Mouse (Mus musculus) cerebellum, adult 18-20 months (tissue): ENCODE measurements around the gene Vmn1r48.
"Not testable (repeated sequence)": the region's sequence is repeated elsewhere in the genome, so short reads cannot be mapped to it uniquely, and the experiment has no call there.

ENCODE experiments used
- DNase-seq, 2 experiments: peaks; one replicate each; pipeline ENCODE4 v3.0.0; 2021

Gene Vmn1r48

DNA sequence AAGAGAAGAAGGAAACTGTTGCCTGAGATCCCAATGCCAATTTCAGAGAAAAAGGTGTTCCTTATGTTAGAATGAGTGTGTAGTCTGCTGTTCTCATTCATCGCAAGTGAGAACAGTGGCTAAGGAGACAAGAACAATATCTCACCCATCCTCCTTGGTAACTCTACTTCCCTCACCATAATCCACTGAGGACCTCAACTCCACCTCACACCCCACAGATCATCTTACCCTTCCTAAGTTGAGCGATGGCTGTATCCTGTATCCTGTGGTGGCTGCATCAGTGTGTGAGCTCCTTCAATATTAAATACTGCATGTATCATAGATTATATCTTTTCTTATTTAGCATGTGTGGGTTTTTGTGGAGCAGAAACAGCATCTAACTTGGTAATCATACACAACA, at the start of gene Vmn1r48:
TSS of gene Vmn1r48 (minus strand) at position 101 of the 400 bp plus-strand sequence.
- DNase-seq, result not testable (repeated sequence)

DNA sequence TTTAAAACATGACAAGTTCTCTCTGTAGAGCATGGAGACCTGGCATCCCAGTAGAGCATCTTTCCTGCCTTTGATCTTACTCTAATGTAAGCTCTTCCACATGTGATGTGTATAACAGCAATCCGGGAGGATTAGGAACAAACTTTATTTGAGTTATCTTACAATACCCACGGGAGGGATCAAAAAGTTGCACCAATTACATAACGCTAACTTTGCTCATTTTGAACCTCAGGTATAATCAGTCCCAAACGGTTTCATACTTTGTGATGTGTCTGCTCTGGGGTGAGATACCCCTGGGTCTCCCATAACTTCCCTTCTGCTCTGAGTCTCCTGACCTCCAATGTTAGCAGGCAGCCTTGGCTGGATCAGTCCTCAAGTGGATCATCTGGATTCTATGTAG, 41.8 kb upstream of the Vmn1r48 start, which contains the start of gene Vmn1r49:
TSS of gene Vmn1r49 (minus strand) at position 101 of the 400 bp plus-strand sequence.
- DNase-seq, result no peak

DNA sequence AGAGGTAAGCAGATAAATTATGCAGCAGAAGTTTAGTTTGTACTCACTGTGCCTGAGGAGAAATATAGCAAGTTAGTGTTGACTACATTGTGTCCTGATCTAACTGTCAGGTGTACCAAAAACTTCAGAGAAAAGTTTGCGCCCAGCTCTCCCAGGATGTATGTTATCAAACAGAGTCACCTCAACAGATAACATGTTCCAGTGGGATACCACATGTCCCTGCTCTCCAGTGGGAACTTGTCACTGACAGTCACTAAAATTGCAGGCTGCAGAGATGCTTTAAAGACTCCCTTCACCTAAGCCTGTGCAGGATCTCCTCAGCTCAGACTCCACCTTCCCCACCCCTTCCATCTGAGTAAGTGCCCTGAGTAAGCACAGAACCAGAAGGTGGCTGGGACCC, 20.8 kb downstream of the Vmn1r48 start, which contains the start of gene Vmn1r47:
TSS of gene Vmn1r47 (plus strand) at position 301 of the 400 bp plus-strand sequence.
- not testable (repeated sequence) for DNase-seq

DNA sequence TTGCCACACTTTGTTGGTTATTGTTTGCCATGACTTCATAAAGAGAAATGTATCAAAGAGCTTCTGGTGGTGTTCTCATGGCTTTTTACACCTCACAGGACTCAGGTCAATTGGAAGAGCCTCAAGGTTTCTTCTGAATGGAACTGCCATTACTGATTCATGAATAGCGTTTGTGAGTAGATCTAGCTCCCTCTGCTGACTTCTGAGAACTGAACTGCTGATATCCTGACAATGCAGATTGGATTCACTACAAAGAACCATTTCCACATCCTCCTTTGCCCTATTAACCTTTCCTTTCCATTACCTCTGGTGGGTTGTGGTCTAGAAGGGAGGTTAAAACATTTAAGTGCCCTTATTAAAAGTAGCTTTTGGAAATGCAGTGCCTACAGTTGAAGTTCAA, 50.7 kb downstream of the Vmn1r48 start:
- DNase-seq, result no peak
